Mouse (Mus musculus) CD8-positive naive resting alpha-beta T cell, adult 2 months (primary cell): Measurements from ENCODE around the gene Mfn1.

Source experiments
- DNase-seq, 2 experiments: peaks; one replicate each; pipeline ENCODE4 v3.0.0; 2022; ENCODE audit warnings: low read depth in 2 of 2, low spot score in 2 of 2

Mfn1 gene

DNA sequence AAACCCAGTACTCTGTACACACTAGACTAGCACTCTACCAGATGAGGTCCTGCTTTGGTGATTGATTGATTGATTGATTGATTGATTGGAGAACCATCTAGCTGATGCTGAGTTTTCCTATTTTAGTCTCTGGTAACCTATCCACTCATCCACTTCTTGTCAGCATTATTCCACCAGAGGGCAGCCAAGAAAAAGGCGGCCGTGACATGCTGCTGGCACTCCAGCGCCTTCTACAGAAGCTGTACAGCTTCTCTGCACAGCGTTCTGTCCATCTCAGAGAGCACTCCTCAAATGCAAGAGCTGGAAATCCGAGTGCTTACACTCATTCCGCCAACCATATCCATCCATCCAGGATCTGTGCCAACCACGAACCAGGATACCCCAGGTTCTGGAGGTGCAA is 81.3 kb downstream of the Mfn1 start:
- DNase-seq, result no peak

DNA sequence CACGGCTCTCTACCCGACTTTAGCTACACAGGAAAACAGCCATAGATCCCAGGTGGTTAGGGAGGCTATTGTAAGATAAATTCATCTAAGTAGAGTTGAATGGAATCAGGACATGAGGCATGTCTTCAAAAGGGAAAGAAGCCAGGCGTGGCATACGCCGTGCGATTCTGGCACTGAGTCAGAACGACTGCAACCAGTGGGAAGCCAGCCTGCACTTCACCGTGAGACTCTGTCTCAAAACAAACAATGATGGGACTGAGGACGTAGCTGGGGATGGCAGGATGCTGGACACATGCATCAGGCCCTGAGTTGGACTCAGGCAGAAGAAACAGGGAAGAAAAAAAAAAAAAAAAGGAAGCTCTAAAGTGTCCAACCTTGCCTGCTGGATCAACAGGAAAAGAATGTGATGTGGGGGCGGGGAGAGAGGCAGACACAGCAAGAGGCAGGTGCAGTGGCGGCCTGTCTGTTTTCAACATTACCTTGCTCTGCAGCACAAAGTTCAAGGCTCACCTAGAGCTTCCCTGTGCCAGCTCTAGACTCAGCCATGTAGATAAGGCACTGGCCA is 82.4 kb downstream of the Mfn1 start:
- DNase-seq, result no peak

DNA sequence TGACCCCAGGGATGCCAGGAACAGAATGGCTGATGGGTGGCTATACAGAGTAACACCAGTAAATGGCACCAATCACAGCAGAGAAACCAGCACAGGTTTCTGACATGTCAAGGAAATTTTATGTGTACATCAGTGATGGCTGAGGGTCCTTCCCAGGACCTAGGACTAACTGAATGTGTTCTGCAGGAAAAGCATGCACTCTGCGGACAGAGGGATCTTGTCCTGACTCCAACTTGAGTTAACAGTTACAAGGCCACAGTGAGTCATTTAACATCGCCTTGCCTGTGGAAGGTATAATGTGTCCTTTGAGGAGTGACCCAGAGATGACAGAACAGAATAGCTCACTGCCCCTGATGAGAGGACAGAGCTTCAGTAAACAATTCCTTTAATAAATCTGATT is 85.5 kb downstream of the Mfn1 start:
- no peak for DNase-seq

DNA sequence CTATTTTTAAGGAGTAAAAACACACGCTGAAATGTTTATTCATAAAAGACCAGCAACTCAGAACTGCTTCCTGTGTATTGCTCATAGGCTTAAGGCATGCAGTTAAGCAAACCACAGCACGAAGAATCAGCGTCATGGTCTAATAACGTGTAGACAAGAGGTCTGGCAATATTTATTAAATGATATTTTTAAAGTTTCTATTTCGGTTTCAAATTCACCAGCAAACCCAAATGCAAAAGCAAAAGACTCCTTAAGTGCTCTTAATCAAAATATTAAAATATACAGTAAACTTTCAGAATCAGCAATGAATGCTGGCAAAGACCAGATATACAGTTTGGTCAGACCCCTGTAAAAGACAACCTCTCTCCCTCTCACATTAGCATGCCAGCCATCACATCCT is 86.1 kb downstream of the Mfn1 start:
- DNase-seq, result no peak

DNA sequence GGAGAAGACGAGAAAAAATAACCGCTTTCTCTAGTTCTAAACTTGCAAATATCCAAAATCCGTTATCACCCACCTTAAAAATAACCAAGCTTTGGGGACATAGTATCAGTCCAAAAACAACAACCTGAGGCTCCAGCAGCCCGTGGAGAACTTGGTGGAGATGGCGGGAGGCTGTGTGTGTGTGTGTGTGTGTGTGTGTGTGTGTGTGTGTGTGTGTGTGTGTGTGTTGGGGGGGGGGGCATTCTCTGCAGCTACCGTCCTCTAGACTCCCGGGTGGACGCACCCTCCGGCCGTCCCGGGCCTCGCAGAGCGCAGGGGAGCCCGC is 86.7 kb downstream of the Mfn1 start:
- no peak for DNase-seq

DNA sequence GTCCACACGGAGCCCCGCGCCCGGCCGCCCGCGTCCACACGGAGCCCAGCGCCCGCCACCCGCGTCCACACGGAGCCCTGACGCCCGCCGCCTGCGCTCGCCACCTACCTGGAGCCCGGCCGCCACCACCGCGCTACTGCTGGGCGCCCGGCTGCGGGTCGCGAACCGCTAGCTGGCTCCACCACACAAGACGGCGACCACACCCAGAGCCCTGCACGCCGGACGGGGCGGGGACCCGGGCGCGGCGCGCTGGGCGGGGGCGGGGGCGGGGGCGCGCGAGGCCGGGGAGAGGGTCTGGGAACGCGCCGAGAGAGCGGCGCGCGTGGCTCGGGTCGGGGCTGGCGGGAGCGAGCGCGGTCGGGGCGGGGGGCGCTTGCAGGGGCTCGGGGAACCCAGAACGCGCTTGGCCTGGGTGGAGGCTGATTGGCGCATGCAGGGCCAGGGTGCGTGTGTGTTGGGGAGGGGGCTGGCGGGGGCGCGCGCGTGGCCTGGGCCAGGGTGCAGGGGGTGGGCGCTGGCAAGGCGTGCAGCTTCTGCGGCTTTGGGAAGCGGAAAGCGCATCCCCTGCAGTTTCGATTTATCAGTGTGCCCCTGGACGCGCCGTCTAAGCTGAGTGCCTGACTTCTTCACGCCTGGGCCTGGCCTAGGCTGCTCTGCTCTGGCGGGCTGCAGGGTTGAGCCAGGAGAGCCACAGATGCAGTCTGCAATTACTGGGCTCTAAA is 87.2 kb downstream of the Mfn1 start, which contains the start of gene Gnb4:
Gene Gnb4 (minus strand): TSS at position 255 of the 722 bp plus-strand sequence.
- peak in 1 of 2 experiments; percentile 12 for DNase-seq

DNA sequence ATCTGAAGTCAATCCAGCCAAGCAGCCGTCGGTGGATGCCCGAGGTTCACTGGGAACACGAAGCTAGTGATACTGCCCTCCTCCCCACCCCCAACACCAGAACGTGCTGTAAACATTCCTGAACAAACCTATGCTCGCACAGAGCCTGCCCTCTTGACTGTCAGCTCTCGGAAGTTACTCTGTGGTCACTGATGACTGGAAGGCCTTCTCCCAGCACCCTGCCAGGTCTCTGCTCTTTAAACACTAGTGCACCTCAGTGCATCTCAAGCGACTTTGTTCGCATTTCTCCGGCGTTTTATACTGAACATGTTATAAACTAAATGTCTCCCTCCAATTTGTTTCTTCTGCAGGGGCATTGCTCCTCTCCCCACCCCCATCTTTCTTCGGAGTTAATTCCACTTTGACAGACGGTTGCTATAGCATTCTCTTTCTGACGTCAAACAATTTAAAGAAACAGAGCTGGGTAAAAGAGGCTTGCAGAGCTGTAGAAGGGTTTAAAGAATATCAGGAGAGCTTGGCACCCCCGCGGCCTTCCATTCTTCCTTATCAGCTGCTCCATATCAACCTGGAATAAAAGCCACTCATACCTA is 87.9 kb downstream of the Mfn1 start:
- peak in 1 of 2 experiments; percentile 20 for DNase-seq

DNA sequence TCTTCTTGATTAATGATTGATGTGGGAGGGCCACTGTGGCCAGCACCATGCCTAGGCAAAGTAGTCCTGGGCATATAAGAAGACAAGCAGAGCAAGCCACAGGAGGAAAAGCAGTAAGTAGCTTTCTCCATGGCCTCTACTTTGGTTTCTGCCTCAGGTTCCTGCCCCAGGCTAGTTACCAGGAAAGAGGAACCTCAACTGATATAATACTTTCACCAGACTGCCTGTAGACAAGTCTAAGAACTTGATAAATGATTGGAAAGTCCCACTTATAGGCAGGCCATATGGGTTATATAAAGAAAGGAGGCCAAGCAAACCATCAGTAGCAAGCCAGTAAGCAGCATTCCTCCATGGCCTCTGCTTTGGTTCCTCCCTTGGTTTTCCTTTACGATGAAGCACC is 92.4 kb downstream of the Mfn1 start:
- no peak for DNase-seq

DNA sequence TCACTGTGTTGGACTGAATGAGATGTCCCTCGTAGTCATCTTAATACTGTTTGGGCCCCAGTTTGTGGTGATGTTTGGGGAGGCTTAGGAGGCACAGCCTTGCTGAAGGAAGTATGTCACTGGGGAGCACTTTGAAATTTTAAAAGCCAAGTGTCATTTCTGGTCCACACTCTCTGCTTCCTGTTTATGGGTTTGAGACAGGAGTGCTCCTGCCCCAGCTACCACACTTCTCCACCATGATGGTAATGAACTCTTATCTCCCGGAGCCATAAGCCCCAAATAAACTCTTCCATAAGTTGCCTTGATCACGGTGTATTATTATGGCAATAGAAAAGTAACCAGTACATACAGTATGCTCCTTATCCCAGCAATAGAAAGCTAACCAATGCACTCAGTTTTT is 92.8 kb downstream of the Mfn1 start:
- DNase-seq, result no peak

DNA sequence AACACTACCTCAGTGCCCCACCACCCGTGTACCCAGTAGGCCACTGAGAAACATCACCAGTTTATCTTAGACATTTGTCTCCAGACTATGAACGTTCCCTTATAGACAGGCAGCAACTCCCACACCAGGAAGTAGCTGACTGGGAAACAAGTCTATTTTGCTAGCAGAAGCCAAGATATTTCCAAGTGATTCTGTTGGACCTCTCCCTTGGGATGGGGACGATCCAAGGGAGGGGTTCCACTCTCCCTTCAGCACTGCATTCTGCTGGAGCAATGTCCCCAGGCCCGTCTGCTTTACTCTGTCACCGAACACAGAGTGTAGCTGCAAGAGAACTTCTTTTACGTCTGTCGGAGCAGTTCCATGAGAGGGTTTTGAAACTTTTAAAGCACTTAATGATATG is 98.9 kb downstream of the Mfn1 start:
- DNase-seq, result no peak
